Mouse (Mus musculus): ENCODE measurements at regions not wholly inside any gene's neighbourhood (a gene's known extent, or its start where the extent isn't known, plus 50 kb on each side); places are given as distances from the start of the nearest gene placed in this dataset.

DNA sequence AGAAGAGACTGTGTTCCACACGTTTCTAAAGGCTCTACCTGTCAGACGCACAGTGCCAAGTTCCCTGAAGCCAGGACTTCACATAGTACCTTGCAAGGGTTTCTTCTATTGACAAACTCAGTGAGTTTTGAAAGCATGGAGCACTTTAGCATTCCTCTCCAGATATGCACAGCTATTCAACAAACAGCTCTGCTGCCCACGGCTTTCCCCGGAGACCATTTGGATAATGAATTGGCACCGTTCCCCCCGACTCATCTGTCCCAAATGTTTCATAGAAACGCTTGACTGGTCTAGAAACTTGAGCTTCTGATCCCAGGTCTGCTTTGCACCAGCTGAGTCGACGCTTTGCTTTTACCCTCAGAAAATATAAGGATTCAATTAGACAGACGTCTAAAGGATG, 162.2 kb upstream of the St6galnac5 start:
- WGBS = 83% methylated on average over 10 of the region's 10 CpGs
- H3K79me2 ChIP-seq (ENCODE audit: control insufficient read depth, insufficient read depth, low read length) = no peaks in the 10 kb centered on the region
- no peak for TF ChIP-seq POLR2A (IDR thresholded peaks at IDR 0.05; ENCODE audit: extremely low read depth, insufficient read depth, low read length)
- no peak for TF ChIP-seq CTCF (IDR thresholded peaks at IDR 0.05; ENCODE audit: low read depth, low read length)
- no peaks in the 10 kb centered on the region for H3K27me3 ChIP-seq (ENCODE audit: control insufficient read depth, insufficient read depth, low read length)
- H3K9ac ChIP-seq (ENCODE audit: low read depth, low read length) = no peak overlapping the region
- DNase-seq (ENCODE audit: extremely low read depth, low read depth, low spot score) = no peak
- H3K36me3 ChIP-seq (ENCODE audit: control insufficient read depth, insufficient read depth, low read length) = no peaks in the 10 kb centered on the region
- H3K4me3 ChIP-seq (ENCODE audit: insufficient read depth, low read depth, low read length) = no peak overlapping the region
- H3K27ac ChIP-seq (replicated peaks; ENCODE audit: insufficient read depth, low read depth, low read length) = no peak overlapping the region
- no peaks in the 10 kb centered on the region for H3K4me1 ChIP-seq (ENCODE audit: control insufficient read depth, insufficient read depth, low read length)

DNA sequence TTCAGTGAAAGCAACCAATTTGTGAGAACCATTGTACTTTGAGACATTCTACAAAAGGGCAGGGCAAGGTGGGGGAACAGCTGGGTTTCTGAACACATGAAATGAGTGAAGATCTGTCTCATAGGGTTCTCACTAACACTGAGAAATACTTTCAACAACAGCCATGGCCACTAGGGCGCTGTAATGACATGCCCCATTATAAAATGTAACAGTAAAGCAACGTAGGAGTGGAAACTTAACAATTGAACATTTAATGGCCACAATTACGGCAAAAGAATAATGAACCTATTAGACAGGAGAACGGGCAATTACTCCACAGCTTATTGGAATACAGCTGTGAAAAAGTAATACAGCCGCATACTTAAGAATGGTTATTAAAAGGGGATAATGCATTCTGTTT, 158.9 kb upstream of the St6galnac5 start:
- no peaks in the 10 kb centered on the region for H3K36me3 ChIP-seq (ENCODE audit: control insufficient read depth, insufficient read depth, low read length)
- H3K27me3 ChIP-seq (ENCODE audit: control insufficient read depth, insufficient read depth, low read length) = no peaks in the 10 kb centered on the region
- no peak overlapping the region for H3K4me3 ChIP-seq (ENCODE audit: insufficient read depth, low read depth, low read length)
- no peaks in the 10 kb centered on the region for H3K79me2 ChIP-seq (ENCODE audit: control insufficient read depth, insufficient read depth, low read length)
- no peak for TF ChIP-seq POLR2A (IDR thresholded peaks at IDR 0.05; ENCODE audit: extremely low read depth, insufficient read depth, low read length)
- TF ChIP-seq CTCF (IDR thresholded peaks at IDR 0.05; ENCODE audit: low read depth, low read length) = no peak
- no peak for DNase-seq (ENCODE audit: extremely low read depth, low read depth, low spot score)
- H3K27ac ChIP-seq (replicated peaks; ENCODE audit: insufficient read depth, low read depth, low read length) = no peak overlapping the region
- no peak overlapping the region for H3K9ac ChIP-seq (ENCODE audit: low read depth, low read length)
- 92% methylated on average over 5 of the region's 5 CpGs for WGBS
- H3K4me1 ChIP-seq (ENCODE audit: control insufficient read depth, insufficient read depth, low read length) = no peaks in the 10 kb centered on the region

DNA sequence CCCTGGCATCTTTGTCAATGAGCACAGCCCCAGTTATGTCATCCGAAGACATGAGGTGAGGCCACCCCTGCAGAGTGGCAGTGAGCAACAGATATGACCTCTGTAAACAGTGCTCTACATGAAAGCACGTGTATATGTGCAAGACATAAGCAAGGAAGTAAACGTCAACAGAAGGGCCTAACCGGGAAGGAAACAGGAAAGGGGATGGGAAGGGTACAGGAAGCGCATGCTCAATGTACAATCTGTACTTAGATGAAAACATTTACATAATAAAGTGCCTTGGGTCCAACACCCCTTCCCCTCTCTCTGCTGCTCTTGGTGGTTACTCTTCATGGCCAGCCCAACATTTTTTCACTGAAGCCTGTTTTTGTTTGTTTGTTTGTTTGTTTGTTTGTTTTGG, 143.3 kb upstream of the St6galnac5 start:
- Histone ChIP-seq H3K4me3 (ENCODE audit: insufficient read depth, low read depth, low read length) (no peak overlapping the region), H3K27ac (replicated peaks; ENCODE audit: insufficient read depth, low read depth, low read length) (no peak overlapping the region), H3K27me3 (ENCODE audit: control insufficient read depth, insufficient read depth, low read length) (no peaks in the 10 kb centered on the region), H3K79me2 (ENCODE audit: control insufficient read depth, insufficient read depth, low read length) (no peaks in the 10 kb centered on the region), H3K36me3 (ENCODE audit: control insufficient read depth, insufficient read depth, low read length) (no peaks in the 10 kb centered on the region), H3K4me1 (ENCODE audit: control insufficient read depth, insufficient read depth, low read length) (no peaks in the 10 kb centered on the region), H3K9ac (ENCODE audit: low read depth, low read length) (no peak overlapping the region)
- WGBS = 78% methylated on average over 5 of the region's 5 CpGs
- no peak for DNase-seq (ENCODE audit: extremely low read depth, low read depth, low spot score)
- TF ChIP-seq CTCF (IDR thresholded peaks at IDR 0.05; ENCODE audit: low read depth, low read length) (no peak), POLR2A (IDR thresholded peaks at IDR 0.05; ENCODE audit: extremely low read depth, insufficient read depth, low read length) (no peak)

DNA sequence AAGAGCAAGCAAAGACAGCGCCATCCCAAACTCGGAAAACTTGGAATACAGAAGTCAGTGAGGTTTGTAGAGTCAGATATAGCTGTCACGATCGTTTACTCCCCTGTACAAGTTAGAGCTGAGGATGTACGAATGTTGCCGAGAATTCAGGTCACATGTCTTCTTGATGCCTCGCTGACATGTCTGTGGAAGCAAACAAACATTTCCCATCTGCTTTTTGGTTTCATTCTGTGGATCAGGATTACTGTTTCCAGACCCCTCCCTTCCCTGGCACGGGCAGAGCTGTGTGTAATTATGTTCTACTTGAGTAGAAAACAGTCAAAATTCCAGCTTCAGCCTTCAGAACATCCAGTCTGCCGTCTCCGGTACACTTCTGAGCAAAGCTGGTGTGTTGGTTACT, 139.9 kb upstream of the St6galnac5 start:
- Histone ChIP-seq H3K27me3 (ENCODE audit: control insufficient read depth, insufficient read depth, low read length) (no peaks in the 10 kb centered on the region), H3K4me1 (ENCODE audit: control insufficient read depth, insufficient read depth, low read length) (no peaks in the 10 kb centered on the region), H3K36me3 (ENCODE audit: control insufficient read depth, insufficient read depth, low read length) (no peaks in the 10 kb centered on the region), H3K4me3 (ENCODE audit: insufficient read depth, low read depth, low read length) (no peak overlapping the region), H3K9ac (ENCODE audit: low read depth, low read length) (no peak overlapping the region), H3K79me2 (ENCODE audit: control insufficient read depth, insufficient read depth, low read length) (no peaks in the 10 kb centered on the region), H3K27ac (replicated peaks; ENCODE audit: insufficient read depth, low read depth, low read length) (no peak overlapping the region)
- WGBS = 89% methylated on average over 10 of the region's 10 CpGs
- DNase-seq (ENCODE audit: extremely low read depth, low read depth, low spot score) = no peak
- TF ChIP-seq POLR2A (IDR thresholded peaks at IDR 0.05; ENCODE audit: extremely low read depth, insufficient read depth, low read length) = no peak
- no peak for TF ChIP-seq CTCF (IDR thresholded peaks at IDR 0.05; ENCODE audit: low read depth, low read length)

DNA sequence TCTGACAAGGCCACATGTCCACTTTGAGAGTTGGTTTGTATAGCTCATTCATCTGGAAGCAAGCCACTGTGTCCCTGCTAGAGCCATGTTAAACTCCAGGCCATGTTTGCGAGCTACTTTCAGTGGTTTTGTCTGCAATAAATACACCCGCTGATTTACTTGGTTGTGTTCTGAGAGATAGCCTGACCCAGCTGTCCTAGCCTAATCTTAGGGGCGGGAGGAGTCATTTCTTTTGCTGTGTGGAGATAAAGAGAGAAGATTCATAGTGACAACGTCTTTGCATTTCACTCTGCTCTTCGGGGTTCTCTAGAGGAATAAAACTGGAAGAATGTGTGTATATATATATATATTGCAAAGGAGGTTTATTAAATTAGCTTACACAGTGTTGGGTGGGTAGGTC, 137.1 kb upstream of the St6galnac5 start:
- Histone ChIP-seq H3K4me3 (ENCODE audit: insufficient read depth, low read depth, low read length) (no peak overlapping the region), H3K27ac (replicated peaks; ENCODE audit: insufficient read depth, low read depth, low read length) (no peak overlapping the region), H3K27me3 (ENCODE audit: control insufficient read depth, insufficient read depth, low read length) (no peaks in the 10 kb centered on the region), H3K79me2 (ENCODE audit: control insufficient read depth, insufficient read depth, low read length) (no peaks in the 10 kb centered on the region), H3K9ac (ENCODE audit: low read depth, low read length) (no peak overlapping the region), H3K4me1 (ENCODE audit: control insufficient read depth, insufficient read depth, low read length) (no peaks in the 10 kb centered on the region), H3K36me3 (ENCODE audit: control insufficient read depth, insufficient read depth, low read length) (no peaks in the 10 kb centered on the region)
- DNase-seq (ENCODE audit: extremely low read depth, low read depth, low spot score) = no peak
- 83% methylated on average over 5 of the region's 5 CpGs for WGBS
- TF ChIP-seq CTCF (IDR thresholded peaks at IDR 0.05; ENCODE audit: low read depth, low read length) (no peak), POLR2A (IDR thresholded peaks at IDR 0.05; ENCODE audit: extremely low read depth, insufficient read depth, low read length) (no peak)

DNA sequence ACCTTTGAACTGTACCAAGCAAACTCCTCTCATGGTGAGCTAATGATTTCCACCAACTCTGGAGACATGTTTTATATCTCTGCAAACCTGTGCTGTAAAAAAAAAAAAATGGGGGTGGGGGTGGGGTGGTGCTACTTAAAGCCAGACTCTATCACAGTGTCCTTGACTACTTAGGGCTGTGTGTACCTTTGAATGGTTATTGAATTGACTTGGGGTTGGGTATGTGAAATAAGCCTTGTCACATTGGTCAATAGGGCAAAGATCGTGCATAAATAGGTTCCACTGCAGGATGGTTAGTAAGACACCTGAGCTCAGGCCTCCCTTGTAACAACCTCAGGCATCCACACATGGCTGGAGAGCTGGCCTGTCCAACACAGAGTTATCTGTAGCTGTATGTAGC, 136.6 kb upstream of the St6galnac5 start:
- no peaks in the 10 kb centered on the region for H3K27me3 ChIP-seq (ENCODE audit: control insufficient read depth, insufficient read depth, low read length)
- WGBS = 32% methylated on average over 1 of the region's 1 CpGs
- no peak overlapping the region for H3K9ac ChIP-seq (ENCODE audit: low read depth, low read length)
- TF ChIP-seq CTCF (IDR thresholded peaks at IDR 0.05; ENCODE audit: low read depth, low read length) (no peak), POLR2A (IDR thresholded peaks at IDR 0.05; ENCODE audit: extremely low read depth, insufficient read depth, low read length) (no peak)
- H3K36me3 ChIP-seq (ENCODE audit: control insufficient read depth, insufficient read depth, low read length) = no peaks in the 10 kb centered on the region
- DNase-seq (ENCODE audit: extremely low read depth, low read depth, low spot score) = peak; percentile 7
- H3K27ac ChIP-seq (replicated peaks; ENCODE audit: insufficient read depth, low read depth, low read length) = no peak overlapping the region
- H3K79me2 ChIP-seq (ENCODE audit: control insufficient read depth, insufficient read depth, low read length) = no peaks in the 10 kb centered on the region
- H3K4me1 ChIP-seq (ENCODE audit: control insufficient read depth, insufficient read depth, low read length) = no peaks in the 10 kb centered on the region
- H3K4me3 ChIP-seq (ENCODE audit: insufficient read depth, low read depth, low read length) = no peak overlapping the region
